Mouse (Mus musculus): ENCODE data around the gene Acss1.

Gene Acss1

GRCm38 (mm10) chr2:150656975-150657768, 11.1 kb downstream of the Acss1 start:
- peak; percentile 54 for DNase-seq (ENCODE audit: low read depth, low spot score)
- Histone ChIP-seq H3K27me3 (ENCODE audit: control insufficient read depth, insufficient read depth, low read length, poor library complexity, severe bottlenecking) (no peaks in the 10 kb centered on the region), H3K36me3 (ENCODE audit: control insufficient read depth, insufficient read depth, low read length, poor library complexity, severe bottlenecking) (peaks cover 2% of the 10 kb centered on the region; the same call in 1 of the 2 replicates)

GRCm38 (mm10) chr2:150656112-150656511, 12.2 kb downstream of the Acss1 start:
- Histone ChIP-seq H3K36me3 (ENCODE audit: control insufficient read depth, insufficient read depth, low read length, poor library complexity, severe bottlenecking) (peaks cover 2% of the 10 kb centered on the region; the same call in 1 of the 2 replicates), H3K27me3 (ENCODE audit: control insufficient read depth, insufficient read depth, low read length, poor library complexity, severe bottlenecking) (no peaks in the 10 kb centered on the region)
- DNase-seq (ENCODE audit: low read depth, low spot score), result peak; percentile 33

- DNase-seq (ENCODE audit: low read depth, low spot score), result peak; percentile 47
- Histone ChIP-seq H3K27me3 (ENCODE audit: control insufficient read depth, insufficient read depth, low read length, poor library complexity, severe bottlenecking) (no peaks in the 10 kb centered on the region), H3K36me3 (ENCODE audit: control insufficient read depth, insufficient read depth, low read length, poor library complexity, severe bottlenecking) (peaks cover 2% of the 10 kb centered on the region; the same call in 1 of the 2 replicates)
Observed at GRCm38 (mm10) chr2:150655290-150655689, 13.0 kb downstream of the Acss1 start.

GRCm38 (mm10) chr2:150654814-150655213, 13.5 kb downstream of the Acss1 start:
- no peak for DNase-seq (ENCODE audit: low read depth, low spot score)
- peaks cover 2% of the 10 kb centered on the region; the same call in 1 of the 2 replicates for H3K36me3 ChIP-seq (ENCODE audit: control insufficient read depth, insufficient read depth, low read length, poor library complexity, severe bottlenecking)
- no peaks in the 10 kb centered on the region for H3K27me3 ChIP-seq (ENCODE audit: control insufficient read depth, insufficient read depth, low read length, poor library complexity, severe bottlenecking)

- no peak for DNase-seq (ENCODE audit: low read depth, low spot score)
- Histone ChIP-seq H3K27me3 (ENCODE audit: control insufficient read depth, insufficient read depth, low read length, poor library complexity, severe bottlenecking) (no peaks in the 10 kb centered on the region), H3K36me3 (ENCODE audit: control insufficient read depth, insufficient read depth, low read length, poor library complexity, severe bottlenecking) (no peaks in the 10 kb centered on the region)
Observed at GRCm38 (mm10) chr2:150651366-150651765, 16.9 kb downstream of the Acss1 start.

- H3K36me3 ChIP-seq (ENCODE audit: control insufficient read depth, insufficient read depth, low read length, poor library complexity, severe bottlenecking), result no peaks in the 10 kb centered on the region
- no peaks in the 10 kb centered on the region for H3K27me3 ChIP-seq (ENCODE audit: control insufficient read depth, insufficient read depth, low read length, poor library complexity, severe bottlenecking)
- no peak for DNase-seq (ENCODE audit: low read depth, low spot score)
Observed at GRCm38 (mm10) chr2:150650511-150651074, 17.7 kb downstream of the Acss1 start.

- DNase-seq (ENCODE audit: low read depth, low spot score), result no peak
- no peaks in the 10 kb centered on the region for H3K27me3 ChIP-seq (ENCODE audit: control insufficient read depth, insufficient read depth, low read length, poor library complexity, severe bottlenecking)
- H3K36me3 ChIP-seq (ENCODE audit: control insufficient read depth, insufficient read depth, low read length, poor library complexity, severe bottlenecking), result no peaks in the 10 kb centered on the region
Observed at GRCm38 (mm10) chr2:150648300-150648895, 19.9 kb downstream of the Acss1 start.

GRCm38 (mm10) chr2:150647681-150648299, 20.5 kb downstream of the Acss1 start:
- Histone ChIP-seq H3K36me3 (ENCODE audit: control insufficient read depth, insufficient read depth, low read length, poor library complexity, severe bottlenecking) (no peaks in the 10 kb centered on the region), H3K27me3 (ENCODE audit: control insufficient read depth, insufficient read depth, low read length, poor library complexity, severe bottlenecking) (no peaks in the 10 kb centered on the region)
- DNase-seq (ENCODE audit: low read depth, low spot score), result peak; percentile 12

- Histone ChIP-seq H3K27me3 (ENCODE audit: control insufficient read depth, insufficient read depth, low read length, poor library complexity, severe bottlenecking) (no peaks in the 10 kb centered on the region), H3K36me3 (ENCODE audit: control insufficient read depth, insufficient read depth, low read length, poor library complexity, severe bottlenecking) (peaks cover 3% of the 10 kb centered on the region)
- no peak for DNase-seq (ENCODE audit: low read depth, low spot score)
Observed at GRCm38 (mm10) chr2:150646411-150647121, 21.7 kb downstream of the Acss1 start.

- peaks cover 3% of the 10 kb centered on the region for H3K36me3 ChIP-seq (ENCODE audit: control insufficient read depth, insufficient read depth, low read length, poor library complexity, severe bottlenecking)
- DNase-seq (ENCODE audit: low read depth, low spot score), result peak; percentile 38
- no peaks in the 10 kb centered on the region for H3K27me3 ChIP-seq (ENCODE audit: control insufficient read depth, insufficient read depth, low read length, poor library complexity, severe bottlenecking)
Observed at GRCm38 (mm10) chr2:150645225-150645624, 23.1 kb downstream of the Acss1 start.

GRCm38 (mm10) chr2:150643726-150644415, 24.4 kb downstream of the Acss1 start:
- DNase-seq (ENCODE audit: low read depth, low spot score), result no peak
- Histone ChIP-seq H3K36me3 (ENCODE audit: control insufficient read depth, insufficient read depth, low read length, poor library complexity, severe bottlenecking) (peaks cover 7% of the 10 kb centered on the region), H3K27me3 (ENCODE audit: control insufficient read depth, insufficient read depth, low read length, poor library complexity, severe bottlenecking) (no peaks in the 10 kb centered on the region)

GRCm38 (mm10) chr2:150643166-150643565, 25.1 kb downstream of the Acss1 start:
- H3K27me3 ChIP-seq (ENCODE audit: control insufficient read depth, insufficient read depth, low read length, poor library complexity, severe bottlenecking), result no peaks in the 10 kb centered on the region

GRCm38 (mm10) chr2:150638370-150638733, 29.9 kb downstream of the Acss1 start:
- DNase-seq (ENCODE audit: low read depth, low spot score), result no peak
- no peaks in the 10 kb centered on the region for H3K27me3 ChIP-seq (ENCODE audit: control insufficient read depth, insufficient read depth, low read length, poor library complexity, severe bottlenecking)
- H3K36me3 ChIP-seq (ENCODE audit: control insufficient read depth, insufficient read depth, low read length, poor library complexity, severe bottlenecking), result peaks cover 23% of the 10 kb centered on the region

More at GRCm38 (mm10) chr2:150643166-150643565, 25.1 kb downstream of the Acss1 start:
- DNase-seq (ENCODE audit: low read depth, low spot score), result no peak
- H3K36me3 ChIP-seq (ENCODE audit: control insufficient read depth, insufficient read depth, low read length, poor library complexity, severe bottlenecking), result peaks cover 13% of the 10 kb centered on the region

All from splenic B cell, adult 2 months (primary cell).